Mouse (Mus musculus): ENCODE results near the gene Ncstn. TPM values are rescaled to one million over a fixed set of nuclear protein-coding genes. Genes with fewer than 3 reads are reported as not detected.

Ncstn gene
- polyA plus RNA-seq, 1 experiment = 64.4 TPM

DNA sequence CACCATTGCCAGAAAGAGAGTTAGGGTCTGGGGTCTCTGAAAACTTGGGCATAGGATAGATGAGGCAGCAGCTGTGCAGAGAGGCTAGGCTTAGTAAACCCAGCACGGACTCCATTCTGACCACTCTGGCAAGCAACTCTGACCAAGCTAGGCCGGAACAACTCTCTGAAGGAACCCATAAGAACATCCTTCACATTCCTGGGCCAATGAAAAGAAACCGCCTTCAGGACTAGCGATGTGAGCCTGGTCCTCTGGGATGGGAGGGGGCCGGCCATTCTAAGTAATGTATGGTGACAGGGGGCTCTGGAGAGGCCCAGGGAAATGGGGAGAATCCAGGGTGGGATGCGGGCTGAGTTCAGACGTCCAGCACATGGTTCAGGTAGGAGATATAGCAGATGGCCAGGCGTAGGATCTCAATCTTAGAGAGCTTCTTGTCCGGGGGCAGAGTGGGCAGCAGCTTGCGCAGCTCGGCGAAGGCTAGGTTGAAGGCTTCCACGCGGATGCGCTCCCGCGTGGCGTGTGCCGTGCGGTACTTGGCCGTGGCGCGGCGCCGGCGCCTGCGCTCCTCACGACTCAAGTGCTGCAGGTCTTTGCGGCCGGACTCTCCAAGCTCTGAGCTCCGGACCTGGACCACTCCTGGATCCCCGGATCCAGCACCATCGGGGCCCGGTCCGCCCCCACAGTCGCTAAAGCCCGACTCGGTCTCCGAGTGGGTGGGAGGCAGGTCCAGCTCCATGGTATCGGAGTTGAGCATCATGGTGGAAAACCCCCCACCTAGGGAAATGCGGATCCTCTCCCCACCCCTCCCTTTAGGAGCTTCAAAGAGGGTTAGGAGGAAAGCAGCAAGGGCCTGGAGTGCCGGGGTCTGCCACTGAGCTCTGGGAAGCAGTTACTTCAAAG is 28.8 kb downstream of the Ncstn start:
- Histone ChIP-seq H3K4me3 (ENCODE audit: extremely low read depth, insufficient read depth, insufficient read length) (no peak overlapping the region), H3K27ac (ENCODE audit: insufficient read depth, low read length) (no peak overlapping the region), H3K36me3 (ENCODE audit: control insufficient read depth, insufficient read depth, low read length) (no peaks in the 10 kb centered on the region), H3K4me1 (ENCODE audit: control insufficient read depth, insufficient read depth, insufficient read length) (peaks cover 4% of the 10 kb centered on the region; the same call in 1 of the 2 replicates), H3K27me3 (ENCODE audit: control insufficient read depth, insufficient read depth, low read length) (peaks cover 11% of the 10 kb centered on the region)
- 9% methylated on average over 42 of the region's 42 CpGs for WGBS
- DNase-seq (ENCODE audit: low read depth in 1 of 2, low spot score in 2 of 2) = no peak
- no peak for TF ChIP-seq CTCF (IDR thresholded peaks at IDR 0.05; ENCODE audit: extremely low read depth, insufficient read depth, insufficient read length, insufficient replicate concordance)
- TF ChIP-seq POLR2A (IDR thresholded peaks at IDR 0.05; ENCODE audit: low read depth, low read length) = no peak

DNA sequence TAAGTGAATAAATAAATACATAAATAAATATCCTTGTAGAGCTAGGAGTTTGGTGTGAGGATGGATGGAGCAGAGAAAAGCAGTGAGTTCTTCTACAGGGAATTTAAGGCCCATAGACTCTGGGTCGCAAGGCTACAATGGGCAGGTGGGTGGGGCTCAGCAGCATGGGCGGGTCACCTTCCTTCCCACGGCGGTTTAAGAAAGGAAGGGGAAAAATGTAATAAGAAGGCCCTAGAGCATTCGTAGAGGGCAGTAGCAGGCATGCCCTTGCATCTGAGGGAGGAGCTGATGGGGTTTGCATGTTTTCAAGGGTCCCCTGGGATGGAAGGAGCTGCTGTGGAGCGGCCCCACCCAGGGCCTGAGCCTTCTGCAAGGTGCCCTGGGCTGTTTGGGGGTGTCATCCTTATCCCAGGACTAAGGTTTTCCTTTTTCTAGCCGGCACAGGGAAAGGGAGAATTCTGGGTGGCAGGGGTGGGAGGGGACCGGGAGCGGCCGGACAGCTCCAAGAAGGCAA is 29.8 kb downstream of the Ncstn start:
- Histone ChIP-seq H3K4me1 (ENCODE audit: control insufficient read depth, insufficient read depth, insufficient read length) (peaks cover 4% of the 10 kb centered on the region; the same call in 1 of the 2 replicates), H3K27ac (ENCODE audit: insufficient read depth, low read length) (no peak overlapping the region), H3K27me3 (ENCODE audit: control insufficient read depth, insufficient read depth, low read length) (peaks cover 11% of the 10 kb centered on the region), H3K4me3 (ENCODE audit: extremely low read depth, insufficient read depth, insufficient read length) (no peak overlapping the region), H3K36me3 (ENCODE audit: control insufficient read depth, insufficient read depth, low read length) (no peaks in the 10 kb centered on the region)
- 34% methylated on average over 10 of the region's 10 CpGs for WGBS
- TF ChIP-seq POLR2A (IDR thresholded peaks at IDR 0.05; ENCODE audit: low read depth, low read length) (no peak), CTCF (IDR thresholded peaks at IDR 0.05; ENCODE audit: extremely low read depth, insufficient read depth, insufficient read length, insufficient replicate concordance) (no peak)
- no peak for DNase-seq (ENCODE audit: low read depth in 1 of 2, low spot score in 2 of 2)

DNA sequence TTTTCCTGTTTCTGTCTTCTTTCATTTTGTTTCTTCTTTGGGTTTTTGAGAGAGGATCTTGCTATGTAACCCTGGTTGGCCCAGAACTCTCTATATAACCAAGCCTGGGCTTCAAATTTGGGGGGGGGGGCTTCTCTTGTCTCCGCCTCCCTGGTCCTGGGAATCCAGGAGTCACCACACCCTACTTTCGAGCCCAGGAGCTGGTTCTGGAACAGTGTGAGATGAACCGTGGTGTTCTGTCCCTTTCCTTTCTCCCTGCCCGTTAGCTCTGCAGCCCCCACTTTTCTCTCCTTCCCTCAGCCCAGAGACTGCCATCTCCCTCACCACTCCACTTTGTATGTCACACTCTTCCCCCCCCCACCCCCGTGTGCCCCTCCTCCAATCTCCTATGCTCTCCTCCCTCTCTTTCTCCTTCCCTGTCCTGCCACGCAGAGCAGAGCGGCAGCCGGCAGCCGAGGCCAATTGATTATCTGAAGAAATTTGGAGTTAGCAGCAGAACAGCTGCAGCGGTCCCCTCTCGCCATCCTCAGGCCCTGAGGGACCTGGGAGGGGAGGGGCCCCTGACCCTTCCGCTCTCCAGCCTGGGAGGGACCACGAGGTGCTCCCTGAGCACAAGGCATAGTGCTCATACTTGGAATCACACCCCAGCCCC is 33.3 kb downstream of the Ncstn start:
- Histone ChIP-seq H3K27me3 (ENCODE audit: control insufficient read depth, insufficient read depth, low read length) (peaks cover 7% of the 10 kb centered on the region), H3K36me3 (ENCODE audit: control insufficient read depth, insufficient read depth, low read length) (no peaks in the 10 kb centered on the region), H3K27ac (ENCODE audit: insufficient read depth, low read length) (no peak overlapping the region), H3K4me1 (ENCODE audit: control insufficient read depth, insufficient read depth, insufficient read length) (peaks cover 4% of the 10 kb centered on the region; the same call in 1 of the 2 replicates), H3K4me3 (ENCODE audit: extremely low read depth, insufficient read depth, insufficient read length) (no peak overlapping the region)
- no peak for DNase-seq (ENCODE audit: low read depth in 1 of 2, low spot score in 2 of 2)
- WGBS = 82% methylated on average over 13 of the region's 13 CpGs
- TF ChIP-seq CTCF (IDR thresholded peaks at IDR 0.05; ENCODE audit: extremely low read depth, insufficient read depth, insufficient read length, insufficient replicate concordance) (no peak), POLR2A (IDR thresholded peaks at IDR 0.05; ENCODE audit: low read depth, low read length) (no peak)

DNA sequence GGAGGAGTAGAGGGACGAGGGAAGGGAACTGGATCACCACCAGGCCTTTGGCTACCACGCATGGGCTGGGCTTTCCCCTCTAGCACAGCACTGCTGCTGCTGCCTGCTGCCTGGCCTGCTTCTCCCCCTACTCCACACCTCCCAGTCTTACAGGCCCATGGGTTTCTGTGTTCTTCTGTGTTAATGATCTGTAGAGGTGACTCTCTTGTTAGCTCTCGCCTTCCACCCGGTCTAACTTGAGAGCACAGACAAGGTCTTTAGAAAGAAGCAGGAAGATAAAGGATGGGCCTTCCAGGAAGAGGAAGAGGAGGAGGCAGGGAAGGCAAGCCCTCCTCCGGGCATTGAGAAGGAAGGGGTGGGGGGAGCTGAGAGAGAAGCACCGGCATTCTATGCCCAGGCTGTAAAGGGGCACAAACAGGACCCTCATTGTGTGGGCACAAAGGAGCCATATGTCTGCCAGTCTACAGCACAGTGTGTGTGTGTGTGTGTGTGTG is 34.3 kb downstream of the Ncstn start:
- Histone ChIP-seq H3K4me1 (ENCODE audit: control insufficient read depth, insufficient read depth, insufficient read length) (no peaks in the 10 kb centered on the region), H3K4me3 (ENCODE audit: extremely low read depth, insufficient read depth, insufficient read length) (no peak overlapping the region; the same call in 1 of the 2 replicates), H3K27ac (ENCODE audit: insufficient read depth, low read length) (no peak overlapping the region), H3K27me3 (ENCODE audit: control insufficient read depth, insufficient read depth, low read length) (0 out of 2 replicates have a peak, but pooled peaks cover 1% of the 10 kb centered on the region), H3K36me3 (ENCODE audit: control insufficient read depth, insufficient read depth, low read length) (no peaks in the 10 kb centered on the region)
- TF ChIP-seq CTCF (IDR thresholded peaks at IDR 0.05; ENCODE audit: extremely low read depth, insufficient read depth, insufficient read length, insufficient replicate concordance) = no peak
- no peak for TF ChIP-seq POLR2A (IDR thresholded peaks at IDR 0.05; ENCODE audit: low read depth, low read length)
- no peak for DNase-seq (ENCODE audit: low read depth in 1 of 2, low spot score in 2 of 2)
- WGBS = 52% methylated on average over 6 of the region's 6 CpGs

DNA sequence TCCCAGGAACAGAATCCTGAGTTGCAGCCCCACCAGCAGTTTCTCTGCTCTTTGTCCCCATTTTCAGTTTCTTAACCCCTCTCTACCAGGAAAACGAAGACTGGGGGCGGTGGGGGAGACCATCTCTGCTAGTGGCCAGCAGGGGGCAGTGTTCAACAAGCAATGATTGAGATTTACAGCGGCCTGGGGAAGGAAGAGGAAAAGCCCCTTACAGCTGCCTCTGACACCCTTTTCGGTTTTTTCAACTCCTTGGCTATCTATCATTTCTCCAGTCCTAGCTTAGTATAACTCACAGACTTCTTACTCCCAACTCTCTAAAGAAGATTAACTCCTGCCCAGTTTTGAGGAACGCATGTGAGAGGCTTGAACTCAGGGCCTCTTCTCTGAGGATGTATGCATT is 35.7 kb downstream of the Ncstn start:
- H3K4me3 ChIP-seq (ENCODE audit: extremely low read depth, insufficient read depth, insufficient read length) = no peak overlapping the region
- H3K27ac ChIP-seq (ENCODE audit: insufficient read depth, low read length) = no peak overlapping the region
- WGBS = 19% methylated on average over 5 of the region's 5 CpGs
- no peak for TF ChIP-seq POLR2A (IDR thresholded peaks at IDR 0.05; ENCODE audit: low read depth, low read length)
- TF ChIP-seq CTCF (IDR thresholded peaks at IDR 0.05; ENCODE audit: extremely low read depth, insufficient read depth, insufficient read length, insufficient replicate concordance) = peak; percentile 86; the same call in 1 of the 2 replicates
- peak; percentile 46 to 50 for DNase-seq (ENCODE audit: low read depth in 1 of 2, low spot score in 2 of 2)
- H3K36me3 ChIP-seq (ENCODE audit: control insufficient read depth, insufficient read depth, low read length) = no peaks in the 10 kb centered on the region
- H3K27me3 ChIP-seq (ENCODE audit: control insufficient read depth, insufficient read depth, low read length) = 0 out of 2 replicates have a peak, but pooled peaks cover 1% of the 10 kb centered on the region
- no peaks in the 10 kb centered on the region for H3K4me1 ChIP-seq (ENCODE audit: control insufficient read depth, insufficient read depth, insufficient read length)

DNA sequence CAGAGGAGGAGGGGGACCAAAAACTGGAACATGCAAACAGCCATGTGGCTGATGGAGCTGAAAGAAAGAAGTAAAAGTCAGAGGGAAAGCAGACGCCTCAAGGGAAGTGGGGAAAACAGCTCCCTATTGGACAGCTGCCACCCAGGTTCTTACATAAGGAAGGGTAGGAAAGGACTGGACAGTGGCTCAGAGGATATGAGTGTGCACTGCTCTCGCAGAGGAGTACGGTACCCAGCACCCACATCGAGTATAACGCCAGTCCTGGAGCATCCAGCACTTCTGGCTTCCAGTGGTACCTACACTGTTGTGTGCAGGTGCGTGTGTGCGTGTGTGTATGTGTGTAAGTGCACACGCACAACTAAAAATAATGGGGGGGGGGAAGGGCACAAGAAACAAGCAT is 36.2 kb downstream of the Ncstn start:
- Histone ChIP-seq H3K27ac (ENCODE audit: insufficient read depth, low read length) (no peak overlapping the region), H3K27me3 (ENCODE audit: control insufficient read depth, insufficient read depth, low read length) (0 out of 2 replicates have a peak, but pooled peaks cover 1% of the 10 kb centered on the region), H3K4me1 (ENCODE audit: control insufficient read depth, insufficient read depth, insufficient read length) (no peaks in the 10 kb centered on the region), H3K36me3 (ENCODE audit: control insufficient read depth, insufficient read depth, low read length) (no peaks in the 10 kb centered on the region), H3K4me3 (ENCODE audit: extremely low read depth, insufficient read depth, insufficient read length) (no peak overlapping the region)
- WGBS = 69% methylated on average over 8 of the region's 8 CpGs
- DNase-seq (ENCODE audit: low read depth in 1 of 2, low spot score in 2 of 2) = no peak
- TF ChIP-seq CTCF (IDR thresholded peaks at IDR 0.05; ENCODE audit: extremely low read depth, insufficient read depth, insufficient read length, insufficient replicate concordance) = no peak
- TF ChIP-seq POLR2A (IDR thresholded peaks at IDR 0.05; ENCODE audit: low read depth, low read length) = no peak

Measured in spleen, adult 2 months (tissue).